Comparison of ENCODE assay signal across 36 mouse cellular contexts in genomic region chr6:89867976-89868375, GRCm38 (mm10). TPM values are rescaled to one million over a fixed set of nuclear protein-coding genes. Genes with fewer than 3 reads are reported as not detected.
A peak's percentile ranks its signal among the peaks of the same experiment; 100 is the strongest.
DNase-seq lines count a peak whose midpoint lies in the region; ATAC-seq and TF ChIP-seq lines count a peak whose summit lies in the region.
"Had no signal": no experiment of that assay in that cellular context is flagged by ENCODE, and none has a peak within 500 bp of the region (broad histone marks: within the 10 kb centered on the region; RNA-seq: fewer than 3 reads in every experiment).

No protein-coding gene starts in this region.

- H3K9me3 ChIP-seq in forebrain, embryonic 15.5 days: 0 out of 2 replicates have a peak, but pooled peaks cover 8% of the 10 kb centered on the region

- H3ac ChIP-seq in C2C12 (ENCODE audit: control insufficient read depth, insufficient read length, low read depth): no peak overlapping the region

- H3K4me1 ChIP-seq in forebrain, embryonic 15.5 days: no peaks in the 10 kb centered on the region
- H3K4me1 ChIP-seq: embryonic facial prominence, embryonic 10.5 days; embryonic facial prominence, embryonic 13.5 days; forebrain, embryonic 12.5 days; heart, embryonic 12.5 days; heart, embryonic 15.5 days had no signal

- no peak overlapping the region for H3K4me2 ChIP-seq in forebrain, embryonic 15.5 days (replicated peaks)
- H3K4me2 ChIP-seq: embryonic facial prominence, embryonic 13.5 days; forebrain, embryonic 12.5 days; heart, embryonic 12.5 days; heart, embryonic 15.5 days; hindbrain, embryonic 14.5 days had no signal

- H3K79me3 ChIP-seq in C2C12 (ENCODE audit: low read depth): no peaks in the 10 kb centered on the region

- no peak for TF ChIP-seq CTCF in C2C12 (IDR thresholded peaks at IDR 0.05; ENCODE audit: control insufficient read depth, insufficient read depth, insufficient read length)

- no peak overlapping the region for H3K9ac ChIP-seq in forebrain, embryonic 15.5 days (replicated peaks)
- H3K9ac ChIP-seq: embryonic facial prominence, embryonic 13.5 days; forebrain, embryonic 12.5 days; heart, embryonic 12.5 days; heart, embryonic 15.5 days; hindbrain, embryonic 14.5 days had no signal

- 59% methylated on average over 2 of the region's 2 CpGs for WGBS in forebrain, embryonic 15.5 days

- DNase-seq in 3T3-L1 (ENCODE audit: low read depth, low spot score): peak; percentile 91
- DNase-seq in Muller cell, postnatal 12 days (ENCODE audit: inconsistent ontology term): peak; percentile 69
- DNase-seq in R1 (ENCODE audit: low read depth, low spot score): peak; percentile 74
- DNase-seq in layer of hippocampus, adult 11-12 months (ENCODE audit: low spot score): no peak
- DNase-seq: adrenal gland, adult 2 months; adrenal gland, postnatal 14 days; cerebellum, adult 11 months; cerebellum, adult 2 months; cerebellum, adult 9-11 months; cerebellum, postnatal 36 days; embryo, embryonic 11 days; gastrocnemius, postnatal 10 days; heart, adult 18-20 months; heart, postnatal 10 days; heart, postnatal 36 days; kidney, adult 18-20 months; kidney, adult 9 months had no signal

- ATAC-seq in granulocyte monocyte progenitor cell, adult 5-6 weeks (replicated peaks; ENCODE audit: poor library complexity, severe bottlenecking): no peak
- ATAC-seq in forebrain, embryonic 15.5 days (replicated peaks): no peak
- ATAC-seq: forebrain, embryonic 16.5 days; hindbrain, postnatal 0 days; inflammation-experienced regulatory T-cells, adult 6 months; intestine, embryonic 16.5 days had no signal

- H3K27ac ChIP-seq in forebrain, embryonic 15.5 days (replicated peaks): no peak overlapping the region
- H3K27ac ChIP-seq: embryonic facial prominence, embryonic 10.5 days; embryonic facial prominence, embryonic 13.5 days; forebrain, embryonic 12.5 days; heart, embryonic 15.5 days; hindbrain, embryonic 14.5 days; hindbrain, postnatal 0 days had no signal

- no peaks in the 10 kb centered on the region for H3K36me3 ChIP-seq in C2C12 (ENCODE audit: control insufficient read depth, insufficient read depth)
- no peaks in the 10 kb centered on the region for H3K36me3 ChIP-seq in forebrain, embryonic 15.5 days
- H3K36me3 ChIP-seq: embryonic facial prominence, embryonic 10.5 days; embryonic facial prominence, embryonic 13.5 days; forebrain, embryonic 12.5 days; heart, embryonic 12.5 days; heart, embryonic 15.5 days had no signal

- no peaks in the 10 kb centered on the region for H3K79me2 ChIP-seq in C2C12 (ENCODE audit: control insufficient read depth, insufficient read depth)

- H3K4me3 ChIP-seq in C2C12 (ENCODE audit: insufficient read depth, poor library complexity, severe bottlenecking): no peak overlapping the region
- H3K4me3 ChIP-seq in forebrain, embryonic 15.5 days: no peak overlapping the region
- H3K4me3 ChIP-seq: embryonic facial prominence, embryonic 10.5 days; embryonic facial prominence, embryonic 13.5 days; erythroblast, embryonic 14.5 days; forebrain, embryonic 12.5 days; heart, embryonic 12.5 days; heart, embryonic 15.5 days had no signal

- H3K27me3 ChIP-seq in C2C12 (ENCODE audit: control insufficient read depth, insufficient read depth, insufficient read length): no peaks in the 10 kb centered on the region
- H3K27me3 ChIP-seq in forebrain, embryonic 15.5 days: no peaks in the 10 kb centered on the region
- H3K27me3 ChIP-seq: embryonic facial prominence, embryonic 13.5 days; forebrain, embryonic 12.5 days; heart, embryonic 12.5 days; heart, embryonic 15.5 days had no signal

TF ChIP-seq in C2C12, 6 proteins besides CTCF, POLR2A, EP300 and RAD21:
- TF ChIP-seq MYOG (IDR thresholded peaks at IDR 0.05; ENCODE audit: control insufficient read depth, extremely low read depth, insufficient read length) (no peak), CEBPB (IDR thresholded peaks at IDR 0.05; ENCODE audit: low read depth) (peak; percentile 8)

RNA-seq across cellular contexts. Expression of gene Vmn1r42, which starts 8.2 kb away (rescaled TPM):
- not detected for polyA plus RNA-seq in C2C12 (2012; fragmentation: generic; extraction: Trizol)
- not detected in 2 replicates for total RNA-seq in granulocyte monocyte progenitor cell, adult 5-6 weeks (2014; fragmentation: Nextera tagmentation)
- not detected in 2 replicates for total RNA-seq in granulocyte monocyte progenitor cell, adult 5-6 weeks (2017)
- not detected in 2 replicates for polyA plus RNA-seq in forebrain, embryonic 15.5 days (2015; fragmentation: Nextera tagmentation; extraction: Ambion mirVana)
- total RNA-seq: adrenal gland, adult 2 months; adrenal gland, postnatal 14 days; ES-E14; gastrocnemius, adult 18-20 months; gastrocnemius, postnatal 10 days; gastrocnemius, postnatal 4 days; hindbrain, postnatal 0 days had no signal
- polyA plus RNA-seq: adrenal gland, adult 2 months; cerebellum, adult 2 months; cortical plate, adult 2 months; embryonic facial prominence, embryonic 10.5 days; embryonic facial prominence, embryonic 13.5 days; erythroblast, embryonic 14.5 days; forebrain, embryonic 12.5 days; forebrain, embryonic 16.5 days; heart, embryonic 12.5 days; heart, embryonic 15.5 days; hindbrain, embryonic 11.5 days; hindbrain, embryonic 14.5 days; hindbrain, postnatal 0 days; inflammation-experienced regulatory T-cells, adult 6 months; intestine, embryonic 16.5 days had no signal

RNA-seq across cellular contexts. Expression of gene Vmn1r43, which starts 8.2 kb away (rescaled TPM):
- 0.04 TPM for polyA plus RNA-seq in C2C12 (2012; fragmentation: generic; extraction: Trizol)
- total RNA-seq in granulocyte monocyte progenitor cell, adult 5-6 weeks (2014; fragmentation: Nextera tagmentation): not detected in 2 replicates
- not detected in 2 replicates for total RNA-seq in granulocyte monocyte progenitor cell, adult 5-6 weeks (2017)
- not detected in 2 replicates for polyA plus RNA-seq in forebrain, embryonic 15.5 days (2015; fragmentation: Nextera tagmentation; extraction: Ambion mirVana)
- total RNA-seq: adrenal gland, adult 2 months; adrenal gland, postnatal 14 days; gastrocnemius, adult 18-20 months; gastrocnemius, postnatal 10 days; gastrocnemius, postnatal 4 days; heart, adult 18-20 months; heart, postnatal 10 days; heart, postnatal 36 days; hindbrain, postnatal 0 days had no signal
- polyA plus RNA-seq: adrenal gland, adult 2 months; cerebellum, adult 2 months; cortical plate, adult 2 months; embryonic facial prominence, embryonic 10.5 days; embryonic facial prominence, embryonic 13.5 days; forebrain, embryonic 12.5 days; forebrain, embryonic 16.5 days; heart, embryonic 12.5 days; heart, embryonic 15.5 days; hindbrain, embryonic 11.5 days; hindbrain, embryonic 14.5 days; hindbrain, postnatal 0 days; inflammation-experienced regulatory T-cells, adult 6 months; intestine, embryonic 16.5 days had no signal

RNA-seq across cellular contexts. Expression of gene Vmn1r44, which starts 15.5 kb away (rescaled TPM):
- not detected for polyA plus RNA-seq in C2C12 (2012; fragmentation: generic; extraction: Trizol)
- not detected in 2 replicates for total RNA-seq in granulocyte monocyte progenitor cell, adult 5-6 weeks (2014; fragmentation: Nextera tagmentation)
- not detected in 2 replicates for total RNA-seq in granulocyte monocyte progenitor cell, adult 5-6 weeks (2017)
- polyA plus RNA-seq in forebrain, embryonic 15.5 days (2015; fragmentation: Nextera tagmentation; extraction: Ambion mirVana): not detected in 2 replicates
- total RNA-seq: adrenal gland, adult 2 months; adrenal gland, postnatal 14 days; ES-E14; gastrocnemius, adult 18-20 months; gastrocnemius, postnatal 10 days; gastrocnemius, postnatal 4 days; heart, adult 18-20 months; heart, postnatal 10 days; heart, postnatal 36 days; hindbrain, postnatal 0 days had no signal
- polyA plus RNA-seq: adrenal gland, adult 2 months; cerebellum, adult 2 months; cortical plate, adult 2 months; embryonic facial prominence, embryonic 10.5 days; embryonic facial prominence, embryonic 13.5 days; erythroblast, embryonic 14.5 days; forebrain, embryonic 12.5 days; forebrain, embryonic 16.5 days; heart, embryonic 12.5 days; heart, embryonic 15.5 days; hindbrain, embryonic 11.5 days; hindbrain, embryonic 14.5 days; hindbrain, postnatal 0 days; inflammation-experienced regulatory T-cells, adult 6 months; intestine, embryonic 16.5 days had no signal
